Mouse (Mus musculus): Measurements from ENCODE around the gene Tmem45a2. TPM values are rescaled to one million over a fixed set of nuclear protein-coding genes. Genes with fewer than 3 reads are reported as not detected.
"Not testable (repeated sequence)": the region's sequence is repeated elsewhere in the genome, so short reads cannot be mapped to it uniquely, and the experiment has no call there.

The Tmem45a2 gene
- polyA plus RNA-seq, 1 experiment from 2014 or later, result 0.28 TPM

DNA sequence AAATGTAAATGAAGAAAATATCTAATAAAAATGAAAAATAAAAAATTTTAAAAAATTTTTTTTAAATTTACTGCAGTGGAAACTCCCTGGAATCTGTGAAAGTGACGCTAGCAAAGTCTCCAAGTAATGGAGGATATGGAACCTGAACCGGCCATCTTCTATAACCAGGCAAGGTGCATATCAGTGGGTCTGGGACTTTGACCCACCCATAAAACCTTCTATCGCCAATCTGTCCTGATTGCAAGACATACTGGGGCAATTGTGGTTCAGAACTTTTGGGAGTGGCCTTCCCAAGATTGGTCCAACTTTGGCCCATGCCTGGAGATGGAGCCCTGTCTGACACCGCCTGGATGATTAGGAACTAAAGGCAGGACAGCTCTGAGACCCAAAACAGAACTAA lies 14.2 kb downstream of the Tmem45a2 start:
- ATAC-seq (replicated peaks; ENCODE audit: low FRiP score, low read depth), result no peak
- TF ChIP-seq CTCF (IDR thresholded peaks at IDR 0.05; ENCODE audit: low read depth), result no peak
- no peaks in the 10 kb centered on the region for H3K36me3 ChIP-seq (ENCODE audit: insufficient read depth, low read length)

DNA sequence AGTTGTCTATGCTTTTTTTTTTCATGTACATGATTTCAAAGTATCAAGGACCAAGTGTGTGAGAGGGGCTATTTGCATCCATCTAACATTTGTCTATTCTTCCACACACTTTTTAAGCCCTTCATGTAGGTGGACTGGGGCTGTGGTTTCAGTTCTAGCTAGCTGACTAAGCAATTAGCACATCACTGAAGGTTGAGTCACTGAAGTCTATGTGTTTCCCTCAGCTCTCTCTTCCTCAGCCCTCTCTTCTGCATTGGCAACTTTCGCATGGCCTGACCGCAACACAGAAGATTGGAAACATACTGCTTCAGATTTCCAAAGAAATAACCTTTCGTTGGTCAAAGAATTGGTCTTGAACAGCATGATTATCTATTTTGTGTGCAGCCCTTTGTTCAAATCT lies 21.2 kb downstream of the Tmem45a2 start:
- no peak overlapping the region for H3K4me3 ChIP-seq (replicated peaks; ENCODE audit: low read depth, low read length)
- TF ChIP-seq CTCF (IDR thresholded peaks at IDR 0.05; ENCODE audit: low read depth), result no peak
- H3K9me3 ChIP-seq (replicated peaks; ENCODE audit: low read length), result no peaks in the 10 kb centered on the region
- no peak overlapping the region for H3K4me2 ChIP-seq (ENCODE audit: low read length)
- no peak overlapping the region for H3K27ac ChIP-seq
- H3K36me3 ChIP-seq (ENCODE audit: insufficient read depth, low read length), result no peaks in the 10 kb centered on the region
- no peak overlapping the region for H3K9ac ChIP-seq (ENCODE audit: low read depth, low read length)
- ATAC-seq (replicated peaks; ENCODE audit: low FRiP score, low read depth) (no peak), DNase-seq (ENCODE audit: low spot score) (no peak)
- H3K27me3 ChIP-seq (ENCODE audit: insufficient read depth, low read length), result no peaks in the 10 kb centered on the region
- WGBS, result 91% methylated on average over 3 of the region's 3 CpGs
- H3K4me1 ChIP-seq (replicated peaks; ENCODE audit: insufficient read depth, low read length), result no peaks in the 10 kb centered on the region

More for the DNA sequence above, 14.2 kb downstream of the Tmem45a2 start:
- Histone ChIP-seq H3K9me3 (replicated peaks; ENCODE audit: low read length) (no peaks in the 10 kb centered on the region), H3K9ac (ENCODE audit: low read depth, low read length) (no peak overlapping the region), H3K4me3 (replicated peaks; ENCODE audit: low read depth, low read length) (no peak overlapping the region), H3K27me3 (ENCODE audit: insufficient read depth, low read length) (no peaks in the 10 kb centered on the region), H3K4me2 (ENCODE audit: low read length) (no peak overlapping the region), H3K27ac (no peak overlapping the region), H3K4me1 (replicated peaks; ENCODE audit: insufficient read depth, low read length) (no peaks in the 10 kb centered on the region)
- no peak for DNase-seq (ENCODE audit: low spot score)
- WGBS, result 89% methylated on average over 4 of the region's 4 CpGs

DNA sequence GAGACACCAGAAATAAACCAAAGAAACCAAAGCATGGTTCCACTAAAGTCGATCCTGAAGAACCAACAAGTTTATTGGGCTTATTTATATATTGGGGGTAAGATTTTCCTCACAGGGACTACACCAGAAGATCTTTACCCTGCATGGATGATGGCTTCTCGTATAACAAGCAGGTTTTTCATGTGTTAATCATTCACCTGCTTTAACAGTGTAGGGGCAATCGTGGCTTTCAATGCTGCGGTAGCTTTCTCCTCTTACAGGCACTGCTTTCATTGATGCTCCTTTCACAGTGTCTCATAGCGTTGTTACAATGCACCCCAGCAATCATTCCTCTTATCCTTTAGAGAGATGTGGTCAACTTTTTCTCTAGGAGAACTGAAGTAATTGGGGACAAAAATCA lies 32.6 kb downstream of the Tmem45a2 start:
- no peak for TF ChIP-seq CTCF (IDR thresholded peaks at IDR 0.05; ENCODE audit: low read depth)
- no peak for DNase-seq (ENCODE audit: low spot score)
- Histone ChIP-seq H3K36me3 (ENCODE audit: insufficient read depth, low read length) (no peaks in the 10 kb centered on the region), H3K9me3 (replicated peaks; ENCODE audit: low read length) (no peaks in the 10 kb centered on the region), H3K9ac (ENCODE audit: low read depth, low read length) (no peak overlapping the region), H3K27me3 (ENCODE audit: insufficient read depth, low read length) (no peaks in the 10 kb centered on the region), H3K27ac (no peak overlapping the region), H3K4me3 (replicated peaks; ENCODE audit: low read depth, low read length) (no peak overlapping the region), H3K4me1 (replicated peaks; ENCODE audit: insufficient read depth, low read length) (no peaks in the 10 kb centered on the region), H3K4me2 (ENCODE audit: low read length) (no peak overlapping the region)
- no peak for ATAC-seq (replicated peaks; ENCODE audit: low FRiP score, low read depth)
- 33% methylated on average over 5 of the region's 5 CpGs for WGBS

DNA sequence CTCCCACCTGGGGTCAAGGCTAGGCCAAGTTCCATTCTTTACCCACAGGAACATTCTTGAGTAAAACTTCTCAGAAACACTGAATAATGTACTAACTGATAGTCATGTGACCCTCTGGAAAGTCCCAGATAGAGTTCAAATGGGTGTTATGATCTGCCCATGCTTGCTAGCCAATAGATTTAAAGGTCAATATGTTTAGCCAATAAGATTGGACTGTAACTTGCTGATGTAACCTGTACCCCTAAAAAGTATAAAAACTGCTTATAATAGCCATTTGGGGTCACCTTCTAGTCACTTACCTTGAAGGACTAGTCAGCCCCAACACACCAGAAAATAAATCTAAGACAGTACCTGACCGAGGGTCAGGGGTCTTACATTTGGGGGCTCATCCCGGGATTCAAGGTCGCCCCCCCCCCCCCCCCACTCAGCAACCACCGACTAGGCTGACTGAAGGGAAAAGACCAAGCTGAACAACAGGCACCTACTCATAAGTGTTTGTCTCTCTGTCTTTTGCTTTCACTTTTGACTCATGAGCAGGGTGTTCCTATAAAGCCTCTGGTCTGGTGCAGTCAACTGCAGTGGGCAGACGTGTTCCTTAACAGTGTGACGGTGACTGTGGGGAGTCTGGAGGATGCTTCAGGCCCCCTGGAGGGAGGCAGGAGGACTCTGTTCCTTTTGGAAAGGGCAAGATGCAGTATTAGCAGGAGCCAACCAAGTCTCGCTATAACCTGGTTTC lies 40.9 kb downstream of the Tmem45a2 start:
- Histone ChIP-seq H3K27me3 (ENCODE audit: insufficient read depth, low read length) (no peaks in the 10 kb centered on the region), H3K36me3 (ENCODE audit: insufficient read depth, low read length) (no peaks in the 10 kb centered on the region), H3K9ac (ENCODE audit: low read depth, low read length) (no peak overlapping the region), H3K4me1 (replicated peaks; ENCODE audit: insufficient read depth, low read length) (no peaks in the 10 kb centered on the region), H3K4me3 (replicated peaks; ENCODE audit: low read depth, low read length) (no peak overlapping the region), H3K4me2 (ENCODE audit: low read length) (no peak overlapping the region), H3K9me3 (replicated peaks; ENCODE audit: low read length) (no peaks in the 10 kb centered on the region), H3K27ac (no peak overlapping the region)
- WGBS, result 83% methylated on average over 7 of the region's 7 CpGs
- DNase-seq (ENCODE audit: low spot score) (no peak), ATAC-seq (replicated peaks; ENCODE audit: low FRiP score, low read depth) (no peak)
- TF ChIP-seq CTCF (IDR thresholded peaks at IDR 0.05; ENCODE audit: low read depth), result no peak

DNA sequence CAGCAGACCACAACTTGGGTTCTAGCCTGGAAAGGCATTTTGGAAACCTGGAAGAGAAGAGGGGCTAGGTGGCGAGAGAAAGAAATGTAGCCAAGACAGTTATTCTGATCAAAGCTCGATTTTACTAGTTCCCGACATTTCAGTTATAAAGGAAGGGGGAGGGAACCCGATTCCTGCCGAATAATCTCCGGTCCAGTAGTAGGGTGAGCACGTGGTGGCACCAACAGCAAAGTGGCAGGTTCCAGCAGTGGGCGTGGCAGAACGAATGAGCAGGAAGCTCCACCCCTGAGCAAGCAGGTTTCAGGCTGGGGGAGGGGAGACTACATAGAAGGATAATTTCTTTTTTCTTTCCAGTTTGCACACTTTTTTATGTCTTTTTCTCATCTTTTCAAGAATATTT lies 72.9 kb downstream of the Tmem45a2 start:
- WGBS, result 85% methylated on average over 9 of the region's 9 CpGs
- not testable (repeated sequence) for DNase-seq (ENCODE audit: low spot score)

More for the DNA sequence above, 72.9 kb downstream of the Tmem45a2 start:
- ATAC-seq (replicated peaks; ENCODE audit: low FRiP score, low read depth); H3K36me3 ChIP-seq (ENCODE audit: insufficient read depth, low read length); H3K4me1 ChIP-seq (replicated peaks; ENCODE audit: insufficient read depth, low read length); H3K27me3 ChIP-seq (ENCODE audit: insufficient read depth, low read length); H3K4me3 ChIP-seq (replicated peaks; ENCODE audit: low read depth, low read length); H3K9me3 ChIP-seq (replicated peaks; ENCODE audit: low read length); H3K4me2 ChIP-seq (ENCODE audit: low read length); H3K9ac ChIP-seq (ENCODE audit: low read depth, low read length); H3K27ac ChIP-seq: not testable (repeated sequence)

Other genes with a start within 250 kb of the Tmem45a2 start
- gene Tmem45a, start 185.2 kb downstream of the Tmem45a2 start, polyA plus RNA-seq (2015; fragmentation: Nextera tagmentation; extraction: Ambion mirVana), result 18.9 and 20.4 TPM in 2 replicates
- not detected in 2 replicates for gene Lnp1, start 143.3 kb downstream of the Tmem45a2 start, polyA plus RNA-seq (2015; fragmentation: Nextera tagmentation; extraction: Ambion mirVana)
- gene Tomm70a, start 50.3 kb upstream of the Tmem45a2 start, polyA plus RNA-seq (2015; fragmentation: Nextera tagmentation; extraction: Ambion mirVana), result 37.6 and 41.5 TPM in 2 replicates
- 124 and 126 TPM in 2 replicates for gene Nit2, start 96.0 kb upstream of the Tmem45a2 start, polyA plus RNA-seq (2015; fragmentation: Nextera tagmentation; extraction: Ambion mirVana)
- 22.5 and 24.7 TPM in 2 replicates for gene Tbc1d23, start 160.1 kb upstream of the Tmem45a2 start, polyA plus RNA-seq (2015; fragmentation: Nextera tagmentation; extraction: Ambion mirVana)
- not detected in 2 replicates for gene Tmem30c, start 221.5 kb upstream of the Tmem45a2 start, polyA plus RNA-seq (2015; fragmentation: Nextera tagmentation; extraction: Ambion mirVana)

Measured in kidney, postnatal 0 days (tissue).